Mouse (Mus musculus) kidney, adult 10 weeks (tissue): Measurements from ENCODE around the gene Hdgfl2. TPM values are rescaled to one million over a fixed set of nuclear protein-coding genes. Genes with fewer than 3 reads are reported as not detected.

ENCODE experiments used
- polyA plus RNA-seq: library from polyadenylated mRNA; stranded (reverse); fragments of 350-450 nt; fragmentation: Illumina TruSeq; extraction: RNeasy Lipid Tissue Mini Kit (QIAGEN cat#74804); gene quantifications from one replicate; pipeline ENCODE4 v1.2.3, GENCODE M21; 2014; ENCODE audit warnings: low read depth, low replicate concordance

Gene Hdgfl2
- 1.5 TPM for polyA plus RNA-seq

DNA sequence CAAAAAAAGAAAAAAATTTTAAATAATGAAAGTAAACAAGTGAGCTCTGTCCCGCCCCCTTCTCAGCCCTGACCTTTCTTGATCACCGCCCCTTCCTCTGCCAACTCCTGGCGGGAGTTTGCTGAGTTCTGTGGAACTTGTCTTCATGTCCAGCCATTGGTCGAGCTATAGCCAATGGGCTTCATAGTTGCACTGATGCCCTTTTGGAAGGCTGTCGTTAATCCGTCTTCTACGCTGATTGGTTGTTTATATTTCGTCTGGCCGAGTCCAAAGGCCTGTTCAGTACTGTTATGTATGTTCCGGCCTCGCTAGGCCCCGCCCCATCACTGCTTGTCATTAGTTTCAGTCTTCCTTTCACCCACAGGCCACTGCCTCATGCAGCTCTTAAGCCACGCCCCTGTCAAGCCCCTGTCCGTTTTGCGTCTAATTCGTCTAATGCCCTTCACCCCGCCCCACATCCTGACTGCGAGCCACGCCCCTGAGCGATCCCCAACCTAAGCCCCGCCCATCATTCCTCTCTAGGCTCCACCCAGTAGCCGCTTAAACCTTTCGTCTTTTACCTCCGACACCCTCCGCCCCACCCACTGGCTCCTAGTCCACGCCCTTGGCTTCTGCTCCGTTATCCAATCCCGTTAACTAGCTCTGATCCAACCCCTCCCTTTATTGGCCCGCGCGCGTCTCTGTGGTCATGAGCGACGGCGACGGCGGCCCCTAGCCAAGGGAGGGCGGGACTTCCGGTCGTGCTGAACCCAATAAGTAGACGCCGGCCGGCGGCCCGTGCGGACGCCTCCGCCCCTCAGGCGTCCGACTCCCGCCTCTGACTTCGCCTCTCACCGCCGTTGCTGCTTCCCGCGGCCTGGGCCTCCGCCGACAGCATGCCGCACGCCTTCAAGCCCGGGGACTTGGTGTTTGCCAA lies at the start of gene Hdgfl2:
TSS of gene Hdgfl2 (plus strand) at position 755 of the 916 bp plus-strand sequence.

DNA sequence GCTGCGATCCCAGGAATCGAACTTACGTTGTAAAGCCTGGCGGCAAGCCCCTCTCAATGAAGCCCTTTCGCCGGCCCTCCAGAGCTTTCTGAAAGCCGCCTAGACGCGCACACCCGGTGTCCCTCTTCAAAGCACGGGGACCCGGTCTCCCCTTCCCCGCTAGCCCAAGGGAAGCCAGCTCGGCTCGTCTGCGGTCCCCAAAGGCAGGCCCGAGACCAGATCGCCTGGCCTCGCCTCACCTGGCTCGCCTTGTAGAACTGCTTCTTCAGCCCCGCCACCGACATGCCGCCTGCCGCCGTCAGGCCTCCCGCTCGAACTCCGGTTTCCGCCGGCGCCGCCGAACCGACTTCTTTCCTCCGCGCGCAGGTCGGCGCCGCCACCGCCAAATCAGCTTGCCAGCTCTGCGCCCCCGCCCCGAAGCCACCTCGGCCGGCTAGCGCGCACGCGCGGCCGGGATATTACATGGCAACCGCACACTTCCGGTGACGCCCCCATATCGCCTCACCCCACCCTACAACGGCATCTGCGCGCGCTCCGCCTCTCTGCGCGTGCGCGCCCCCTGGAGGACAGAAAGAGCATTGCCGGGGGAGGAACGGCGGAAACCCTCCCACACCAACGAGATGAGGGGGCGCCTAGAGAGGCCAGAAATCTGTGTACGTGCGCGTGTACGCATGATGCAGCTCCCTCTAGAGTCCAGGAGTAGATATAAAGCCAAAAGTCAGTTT lies 43.1 kb upstream of the Hdgfl2 start, which contains the start of gene Sh3gl1:
TSS of gene Sh3gl1 (minus strand) at position 460 of the 725 bp plus-strand sequence.

DNA sequence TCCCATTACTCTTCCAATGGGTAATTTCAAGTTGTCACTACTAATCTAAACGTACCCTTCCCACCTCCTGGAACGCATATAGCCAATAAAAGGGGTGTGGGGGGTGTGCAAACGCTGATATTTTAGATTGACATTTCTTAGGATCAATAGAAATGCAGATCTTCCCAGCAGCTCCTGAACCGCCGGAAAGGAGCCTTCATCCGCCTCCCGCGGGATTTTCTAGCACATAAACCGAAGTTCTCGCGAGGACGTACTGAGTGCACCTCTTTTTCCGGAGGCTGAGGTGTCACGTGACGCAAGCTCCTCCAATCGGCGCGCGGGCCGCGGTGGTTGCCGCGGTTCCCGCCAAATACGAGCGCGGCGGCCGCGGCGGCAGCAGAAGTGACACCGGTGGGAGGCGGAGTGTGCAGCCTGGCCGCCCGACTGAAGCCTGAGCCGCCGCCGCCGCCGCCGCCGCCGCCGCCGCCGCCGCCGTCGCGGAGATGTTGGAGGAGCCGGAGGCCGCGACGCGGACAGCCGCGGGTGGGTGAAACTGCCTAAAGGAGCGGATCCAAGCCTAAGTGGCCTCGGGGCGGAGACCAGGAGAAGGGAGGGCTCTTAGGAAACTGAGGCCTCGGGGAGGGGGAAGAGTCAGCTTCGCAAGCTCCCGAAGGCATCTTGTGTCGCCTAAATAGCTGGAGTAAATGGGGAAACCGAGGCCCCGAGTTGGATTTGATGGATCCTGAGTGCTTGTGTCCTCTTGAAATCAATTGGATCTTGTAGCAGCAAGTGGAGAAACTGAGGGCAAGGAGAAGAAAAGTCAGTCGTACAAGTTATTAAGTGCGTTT lies 39.2 kb upstream of the Hdgfl2 start, which contains the start of gene Chaf1a:
TSS of gene Chaf1a (plus strand) at position 410 of the 827 bp plus-strand sequence.

DNA sequence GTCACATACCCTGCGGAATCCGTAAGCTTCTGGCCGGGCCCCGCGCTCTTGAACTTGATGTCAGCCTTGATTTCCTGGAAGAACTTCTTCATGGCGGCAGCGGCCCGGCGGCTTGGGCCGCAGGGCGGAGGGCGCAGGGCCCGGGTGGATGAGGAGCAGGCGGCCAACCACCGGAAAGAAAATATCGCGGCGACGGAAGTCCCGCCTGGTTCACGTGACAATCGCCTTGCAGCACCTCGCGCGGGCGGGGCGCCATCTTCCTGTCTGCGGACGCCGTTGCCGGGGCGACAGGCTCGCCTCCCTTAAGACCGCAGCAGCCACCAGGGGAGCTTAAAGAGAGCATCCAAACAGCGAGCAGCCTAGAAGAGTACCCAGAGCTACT lies 4.6 kb upstream of the Hdgfl2 start, which contains the start of gene Ubxn6:
TSS of gene Ubxn6 (minus strand) at position 202 of the 382 bp plus-strand sequence.

DNA sequence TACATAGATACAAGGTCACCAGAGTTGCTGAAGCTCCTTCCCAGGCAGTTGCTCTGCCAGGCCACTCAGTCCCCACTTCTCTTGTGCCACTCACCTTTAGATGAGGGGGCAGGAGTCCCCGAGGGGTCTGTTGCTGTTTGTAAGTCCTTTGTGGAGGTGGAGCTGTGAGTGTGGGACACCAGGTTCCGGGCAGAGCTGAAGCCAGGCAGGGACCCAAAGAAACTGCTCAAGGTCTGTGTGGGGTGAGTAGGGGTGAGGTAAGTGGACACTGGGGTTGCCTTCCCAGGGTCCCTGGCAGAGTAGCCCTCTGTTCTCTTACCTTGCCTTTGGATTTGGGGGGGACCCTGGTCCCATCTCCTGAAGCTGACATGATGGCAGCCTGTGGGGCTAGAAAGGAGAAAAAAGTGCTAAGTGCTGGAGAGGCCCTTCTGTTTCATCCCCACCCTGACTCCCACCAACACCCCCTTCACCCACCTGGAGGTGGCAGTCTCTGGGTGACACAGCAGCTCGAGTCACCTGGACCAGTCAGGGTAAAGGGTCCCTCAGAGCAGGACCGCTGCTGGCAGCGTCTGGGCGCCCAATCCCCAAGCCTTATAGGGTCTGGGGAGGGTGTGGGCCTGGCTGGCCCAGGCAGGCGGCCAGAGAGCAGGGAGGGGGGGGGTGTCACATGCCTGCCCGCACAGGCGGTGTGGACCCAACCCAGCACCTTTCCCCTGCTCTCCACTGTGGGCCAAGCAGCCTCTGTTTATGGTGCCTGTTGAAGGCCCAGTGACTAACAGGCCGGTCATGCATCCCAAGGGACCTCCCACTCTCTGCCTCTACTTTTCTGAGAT lies 30.0 kb downstream of the Hdgfl2 start, which contains the start of gene Plin4:
TSS of gene Plin4 (minus strand) at position 585 of the 833 bp plus-strand sequence.

DNA sequence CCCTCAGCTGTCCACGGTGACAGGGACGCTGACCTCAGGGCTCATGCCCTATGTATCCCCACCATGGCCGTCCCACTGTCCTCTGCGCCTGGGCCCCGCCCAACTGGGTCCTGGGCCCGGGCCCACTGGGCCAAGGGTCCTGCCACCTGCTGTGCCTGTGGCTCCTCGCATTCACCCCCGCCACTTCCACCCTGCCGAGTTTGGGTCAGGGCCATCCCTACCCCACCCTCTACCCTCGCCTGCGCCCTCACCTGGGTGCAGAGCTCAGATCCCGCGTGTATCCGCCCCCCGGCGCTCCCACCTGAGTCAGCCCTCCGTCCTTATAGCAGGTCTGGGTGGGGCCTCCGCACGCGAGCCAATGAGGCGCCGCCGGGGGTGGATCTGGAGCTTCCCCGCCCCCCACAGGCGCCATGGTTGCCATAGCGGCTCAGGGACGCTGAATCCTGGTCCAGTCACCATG lies 37.8 kb downstream of the Hdgfl2 start, which contains the start of gene Plin5:
TSS of gene Plin5 (minus strand) at position 346 of the 460 bp plus-strand sequence.

DNA sequence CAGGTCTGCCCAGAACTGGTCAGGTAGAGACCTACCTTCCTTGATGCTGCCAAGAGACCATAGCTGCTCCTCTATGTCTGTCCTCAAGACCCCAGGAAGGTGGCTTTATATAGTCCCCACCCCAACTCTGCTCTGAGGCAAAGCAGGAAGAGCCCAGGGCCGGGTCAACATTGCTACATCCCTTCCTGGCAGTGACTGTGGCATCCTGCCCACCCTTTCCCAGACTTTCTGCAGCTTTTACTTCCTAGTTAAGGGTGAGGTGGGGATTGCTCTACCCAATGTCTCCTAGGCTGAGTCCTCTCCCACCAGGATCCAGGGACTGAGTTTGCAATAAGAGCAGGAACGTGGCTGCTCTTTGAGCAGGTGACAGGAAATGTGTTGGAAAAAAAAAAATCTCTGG lies 42.4 kb downstream of the Hdgfl2 start, which contains the start of gene Lrg1:
TSS of gene Lrg1 (minus strand) at position 176 of the 400 bp plus-strand sequence.

DNA sequence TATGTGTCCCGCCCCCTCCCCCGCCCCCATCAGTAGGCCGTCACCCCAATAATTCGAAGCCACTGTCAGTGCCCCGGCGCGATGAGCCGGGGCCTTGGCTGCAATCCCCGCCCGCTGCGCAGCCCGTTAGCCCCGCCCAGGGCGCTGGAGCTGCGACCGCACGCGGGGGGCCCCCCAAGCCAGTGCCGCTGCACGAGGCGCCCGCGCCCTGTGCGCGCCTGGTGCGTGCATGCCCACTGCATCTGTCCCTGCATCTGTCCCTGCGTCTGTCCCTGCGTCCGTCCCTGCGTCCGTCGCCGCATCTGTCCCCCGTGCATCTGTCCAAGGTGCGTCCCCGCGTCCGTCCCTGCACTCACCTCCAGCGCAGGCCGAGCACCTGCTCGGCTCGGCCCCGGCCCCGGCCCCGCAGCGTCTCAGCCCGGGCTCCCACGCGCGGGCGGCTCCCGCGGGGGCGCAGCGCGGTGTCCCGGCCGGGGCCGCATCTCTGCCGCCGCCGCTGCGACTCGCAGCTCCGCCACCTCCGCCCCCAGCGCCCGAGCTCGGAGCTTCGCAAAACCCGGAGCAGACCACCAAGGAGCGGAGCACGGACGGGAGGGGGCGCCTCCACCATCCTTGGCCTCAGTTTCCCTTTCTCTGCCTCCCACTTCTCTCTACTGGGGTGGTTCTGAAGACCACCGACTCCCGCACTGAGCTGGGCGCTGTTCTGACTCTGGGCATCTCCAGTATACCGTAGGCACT lies 60.6 kb downstream of the Hdgfl2 start, which contains the start of gene Sema6b:
TSS of gene Sema6b (minus strand) at position 486 of the 738 bp plus-strand sequence.

Other genes with a start within 250 kb of the Hdgfl2 start
- 23.5 TPM for gene Zfp119a, start 200.7 kb upstream of the Hdgfl2 start, polyA plus RNA-seq
- gene Zfp959, start 187.5 kb upstream of the Hdgfl2 start, polyA plus RNA-seq = 38.6 TPM
- 22.8 TPM for gene Zfp119b, start 130.1 kb upstream of the Hdgfl2 start, polyA plus RNA-seq
- gene Ebi3, start 127.0 kb upstream of the Hdgfl2 start, polyA plus RNA-seq = not detected
- 0.57 TPM for gene Yju2, start 120.5 kb upstream of the Hdgfl2 start, polyA plus RNA-seq
- not detected for gene Shd, start 109.2 kb upstream of the Hdgfl2 start, polyA plus RNA-seq
- not detected for gene Fsd1, start 93.1 kb upstream of the Hdgfl2 start, polyA plus RNA-seq
- 1.2 TPM for gene Stap2, start 74.0 kb upstream of the Hdgfl2 start, polyA plus RNA-seq
- 0.44 TPM for gene Mpnd, start 73.9 kb upstream of the Hdgfl2 start, polyA plus RNA-seq
- 0.32 TPM for gene Sh3gl1, start 43.0 kb upstream of the Hdgfl2 start, polyA plus RNA-seq
- gene Chaf1a, start 39.2 kb upstream of the Hdgfl2 start, polyA plus RNA-seq = 0.20 TPM
- 14.1 TPM for gene Ubxn6, start 4.6 kb upstream of the Hdgfl2 start, polyA plus RNA-seq
- 0.20 TPM for gene Plin4, start 30.2 kb downstream of the Hdgfl2 start, polyA plus RNA-seq
- gene Plin5, start 38.0 kb downstream of the Hdgfl2 start, polyA plus RNA-seq = 0.89 TPM
- gene Lrg1, start 42.4 kb downstream of the Hdgfl2 start, polyA plus RNA-seq = not detected
- not detected for gene Sema6b, start 60.7 kb downstream of the Hdgfl2 start, polyA plus RNA-seq
- 0.49 TPM for gene Tnfaip8l1, start 82.8 kb downstream of the Hdgfl2 start, polyA plus RNA-seq
- 9.2 TPM for gene Mydgf, start 104.3 kb downstream of the Hdgfl2 start, polyA plus RNA-seq
- 0.24 TPM for gene Dpp9, start 139.3 kb downstream of the Hdgfl2 start, polyA plus RNA-seq
- 3.1 TPM for gene Fem1a, start 177.2 kb downstream of the Hdgfl2 start, polyA plus RNA-seq
- 0.20 TPM for gene Ticam1, start 197.2 kb downstream of the Hdgfl2 start, polyA plus RNA-seq
- 13.9 TPM for gene Plin3, start 213.2 kb downstream of the Hdgfl2 start, polyA plus RNA-seq
- gene Arrdc5, start 220.7 kb downstream of the Hdgfl2 start, polyA plus RNA-seq = not detected
- 0.36 TPM for gene Uhrf1, start 223.7 kb downstream of the Hdgfl2 start, polyA plus RNA-seq
- 1.1 TPM for gene Kdm4b, start 246.4 kb downstream of the Hdgfl2 start, polyA plus RNA-seq